Mouse (Mus musculus): ENCODE measurements around the gene Smpd3. TPM values are rescaled to one million over a fixed set of nuclear protein-coding genes. Genes with fewer than 3 reads are reported as not detected.
A peak's percentile ranks its signal among the peaks of the same experiment; 100 is the strongest.

Gene Smpd3
- total RNA-seq, 2 experiments from 2014 or later: 5.2 to 6.7 TPM

DNA sequence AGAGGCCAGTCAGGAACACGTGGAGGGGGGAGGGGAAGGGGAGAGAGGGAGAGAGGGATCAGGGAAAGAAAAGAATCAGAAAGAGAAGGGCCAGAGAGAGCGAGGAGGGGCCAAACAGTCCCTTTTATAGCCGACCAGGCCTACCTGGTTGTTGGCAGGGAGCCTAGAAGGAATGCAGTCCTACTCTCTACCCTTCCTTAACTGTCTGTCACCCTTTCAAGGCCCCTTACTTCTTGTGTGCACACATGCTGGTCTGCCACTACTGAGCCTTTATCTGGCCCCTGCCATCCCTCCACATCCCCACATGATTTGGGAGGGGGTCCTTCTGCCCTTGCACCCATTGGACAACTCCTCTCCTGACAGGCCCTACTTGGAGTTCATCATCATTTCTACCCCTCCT lies 49.1 kb downstream of the Smpd3 start:
- DNase-seq: no peak

DNA sequence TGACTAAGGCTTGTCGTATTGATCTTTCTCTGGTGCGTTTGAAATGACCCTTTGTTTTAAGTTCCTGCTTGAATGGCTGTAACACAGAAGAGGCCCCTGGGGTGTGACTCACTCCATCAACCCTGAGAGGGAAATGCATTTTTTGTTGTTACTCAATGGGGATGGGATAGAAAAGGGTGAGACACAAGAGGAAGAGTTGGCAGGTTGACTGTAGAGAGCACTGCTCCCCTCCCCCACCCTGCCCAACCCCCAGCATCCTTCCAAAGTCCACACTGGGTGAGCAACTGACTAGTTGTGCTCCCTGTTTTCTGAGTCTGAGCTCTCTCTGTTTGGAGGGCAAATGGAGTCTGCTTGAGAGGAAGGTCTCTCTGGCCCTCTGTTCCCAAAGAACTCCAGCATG lies 50.3 kb downstream of the Smpd3 start:
- DNase-seq: no peak

DNA sequence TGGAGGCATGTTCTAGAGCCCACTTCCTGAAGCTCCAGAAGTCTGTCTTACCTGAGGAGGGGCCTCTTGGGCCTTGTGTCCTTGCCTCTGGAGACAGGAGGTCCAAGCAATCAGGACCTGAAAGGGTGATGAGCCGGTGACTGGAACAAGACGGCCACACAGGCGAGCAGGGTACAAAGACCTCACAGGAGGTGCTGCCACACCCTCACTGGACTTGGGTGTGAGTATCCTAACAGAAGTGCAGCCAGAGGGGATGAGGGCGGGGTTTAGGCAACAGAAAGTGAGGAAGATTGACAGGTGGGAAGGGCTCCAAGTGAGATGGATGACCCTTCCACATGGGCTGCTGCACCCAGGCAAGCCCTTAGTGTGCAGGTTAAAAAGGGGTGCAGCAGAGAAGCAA lies 56.9 kb downstream of the Smpd3 start:
- DNase-seq: no peak

DNA sequence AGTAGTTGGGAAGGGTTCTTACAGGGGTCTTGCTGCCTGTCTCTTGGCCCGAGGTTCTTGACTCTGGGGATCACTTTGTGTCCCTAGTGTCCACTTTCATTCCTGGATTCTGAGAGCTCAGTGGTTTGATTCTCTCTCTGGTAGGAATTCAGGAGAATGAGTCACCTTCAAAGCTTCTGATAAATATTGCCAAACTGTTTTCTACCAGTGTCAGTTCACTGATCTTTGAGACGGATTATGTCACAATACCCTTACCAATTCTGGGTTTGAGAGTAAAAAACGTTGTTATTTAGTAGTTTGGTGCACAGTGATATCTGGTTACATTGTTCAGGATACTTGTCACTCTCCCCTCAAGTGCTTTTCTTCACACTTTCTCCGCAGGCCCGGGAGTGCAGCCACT lies 57.6 kb downstream of the Smpd3 start:
- DNase-seq: no peak

DNA sequence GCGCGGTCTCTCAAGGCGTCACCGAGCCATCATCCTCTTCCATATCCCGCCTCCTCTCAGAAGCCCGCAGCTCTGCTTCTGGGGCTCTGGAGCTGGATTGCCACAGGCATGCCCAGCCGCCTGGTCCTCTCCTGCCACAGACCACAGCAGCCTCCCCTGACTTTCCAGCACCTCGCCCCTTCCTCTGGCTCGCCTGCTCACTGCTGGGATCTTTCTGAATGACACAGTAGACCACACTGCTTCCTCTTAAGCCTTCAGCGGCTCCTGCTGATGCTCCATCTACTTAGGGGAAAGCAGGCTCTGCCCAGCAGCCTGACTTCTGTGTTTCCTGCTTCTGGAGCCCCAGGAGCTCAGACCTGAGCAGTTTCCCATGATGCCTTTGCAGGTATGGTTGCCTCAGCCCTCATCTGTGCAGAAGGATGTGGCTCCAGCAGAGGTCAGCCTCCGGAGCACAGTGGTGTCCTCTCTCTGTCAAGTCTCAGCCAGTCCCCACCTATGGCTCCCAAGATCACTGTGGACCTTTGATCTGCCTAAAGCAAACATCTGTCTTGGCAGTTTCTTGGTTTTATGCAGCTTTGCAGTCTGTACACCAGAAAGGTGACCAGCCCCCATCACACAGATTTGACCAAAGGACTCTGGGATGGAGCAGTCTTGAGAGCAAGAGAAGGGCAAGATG lies 59.3 kb downstream of the Smpd3 start:
- no peak for DNase-seq

DNA sequence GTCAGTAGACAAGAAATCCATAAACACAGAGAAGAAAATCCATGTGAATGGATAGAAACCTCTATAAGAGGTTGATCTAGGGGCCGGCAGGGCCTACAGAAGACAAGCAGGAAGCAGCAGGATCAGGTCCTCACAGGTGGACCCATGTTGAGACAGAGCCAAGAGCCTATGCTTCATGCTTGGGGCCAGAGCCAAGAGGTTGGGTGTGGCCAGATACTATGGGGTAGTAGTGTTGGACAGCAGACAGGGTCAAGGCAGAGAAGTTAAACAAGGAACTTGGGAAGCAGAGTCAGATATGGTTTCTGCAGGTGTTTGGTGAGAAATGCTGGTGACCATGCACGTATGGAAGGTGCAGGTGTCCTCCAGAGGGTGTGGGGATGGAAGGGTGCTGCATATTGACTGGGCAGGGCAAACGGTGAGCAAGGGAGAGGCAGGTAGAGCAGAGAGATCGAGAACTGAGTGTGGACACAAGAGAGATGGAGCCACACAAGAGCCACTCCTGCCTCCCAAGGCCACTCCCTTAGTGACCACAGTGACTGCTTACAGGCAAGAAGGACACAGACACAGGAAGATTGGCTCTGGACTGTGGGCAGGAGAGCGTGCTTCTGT lies 61.0 kb downstream of the Smpd3 start:
- DNase-seq: no peak

DNA sequence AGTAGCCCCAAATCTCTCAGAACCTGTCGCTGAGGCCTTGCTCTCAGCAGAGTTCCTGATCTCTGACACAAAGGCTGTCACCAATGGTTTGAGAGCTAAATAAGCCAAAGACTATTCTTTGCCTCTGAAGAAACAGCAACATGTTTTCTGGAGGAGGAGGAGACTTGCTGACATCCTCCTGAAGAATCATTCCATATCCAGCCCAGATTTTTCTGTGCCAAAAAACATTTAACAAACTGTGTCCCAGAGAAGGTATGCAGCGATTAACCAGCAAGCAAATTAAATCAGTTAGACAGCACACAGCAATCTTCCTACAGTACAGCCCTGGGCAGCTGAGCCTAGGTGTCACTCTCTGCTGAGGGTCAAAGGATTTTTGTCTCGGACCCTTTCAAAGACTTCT lies 64.3 kb downstream of the Smpd3 start:
- no peak for DNase-seq

DNA sequence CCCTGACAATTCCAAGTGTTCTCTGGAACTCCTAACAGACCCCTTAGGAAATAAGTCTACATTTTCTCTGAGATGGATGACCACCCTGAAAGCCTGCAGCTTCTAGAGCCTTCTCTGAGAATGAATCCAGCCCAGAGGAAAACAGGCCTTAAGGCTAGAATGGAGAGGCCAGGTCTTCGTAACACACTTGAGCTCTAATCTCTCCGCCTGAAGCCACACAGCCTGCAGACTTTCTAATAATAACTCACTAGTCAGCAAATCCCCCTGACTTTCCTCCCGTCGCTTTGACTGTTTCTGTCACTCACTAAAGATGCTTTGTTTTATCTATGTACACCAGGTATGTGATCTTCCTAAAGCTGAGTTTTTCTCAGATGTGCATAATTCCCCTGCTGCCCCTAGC lies 66.4 kb downstream of the Smpd3 start:
- DNase-seq: no peak

DNA sequence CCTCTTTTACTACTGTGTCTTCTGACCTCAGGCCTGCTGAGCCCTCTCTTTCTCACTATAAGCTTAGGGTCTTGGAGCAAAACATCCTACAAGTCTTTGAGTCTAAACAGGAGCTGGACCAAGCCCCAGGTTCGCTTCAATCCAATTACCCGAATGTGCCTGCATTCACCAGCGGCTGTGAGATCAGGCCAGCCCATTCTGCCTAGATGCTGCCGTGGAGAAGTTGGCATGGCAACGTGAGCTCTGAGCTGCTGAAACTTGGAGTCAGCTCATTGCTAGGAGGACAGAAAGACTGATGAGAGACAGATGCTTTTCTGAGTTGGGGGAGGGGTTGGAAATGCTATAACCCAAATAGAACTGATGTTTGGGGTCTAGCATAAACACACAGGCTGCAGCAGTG lies 67.0 kb downstream of the Smpd3 start:
- no peak for DNase-seq

DNA sequence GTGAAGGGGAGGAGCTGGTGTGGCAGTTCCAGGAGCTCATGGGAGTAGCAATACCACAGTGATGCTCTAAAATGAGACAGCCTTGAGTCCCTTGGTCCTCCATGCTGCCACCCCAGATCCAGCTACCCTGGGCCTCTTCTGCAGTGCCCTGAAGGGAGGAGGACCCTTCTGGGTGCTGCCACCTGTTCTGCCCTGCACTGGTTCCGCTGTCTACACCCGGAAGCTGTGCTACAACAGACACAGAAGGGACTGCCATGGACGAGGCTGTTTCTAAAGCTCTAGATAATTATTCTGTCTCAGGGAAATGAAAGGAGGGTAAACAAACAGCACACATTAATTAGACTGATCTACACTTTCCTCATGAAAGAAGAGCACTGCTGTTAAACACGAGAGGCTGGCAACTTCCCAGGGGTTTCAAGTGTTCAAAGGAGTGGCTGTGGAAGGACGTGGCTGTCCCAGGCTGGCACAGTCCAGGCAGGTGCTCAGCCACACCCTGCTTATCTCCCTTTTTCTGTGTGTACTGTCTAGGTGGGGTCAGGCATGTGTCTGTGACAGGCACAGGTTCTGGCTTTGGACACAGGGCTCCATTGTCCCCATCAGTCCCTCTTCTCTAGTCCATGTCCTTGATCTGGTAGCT lies 69.0 kb downstream of the Smpd3 start:
- no peak for DNase-seq

DNA sequence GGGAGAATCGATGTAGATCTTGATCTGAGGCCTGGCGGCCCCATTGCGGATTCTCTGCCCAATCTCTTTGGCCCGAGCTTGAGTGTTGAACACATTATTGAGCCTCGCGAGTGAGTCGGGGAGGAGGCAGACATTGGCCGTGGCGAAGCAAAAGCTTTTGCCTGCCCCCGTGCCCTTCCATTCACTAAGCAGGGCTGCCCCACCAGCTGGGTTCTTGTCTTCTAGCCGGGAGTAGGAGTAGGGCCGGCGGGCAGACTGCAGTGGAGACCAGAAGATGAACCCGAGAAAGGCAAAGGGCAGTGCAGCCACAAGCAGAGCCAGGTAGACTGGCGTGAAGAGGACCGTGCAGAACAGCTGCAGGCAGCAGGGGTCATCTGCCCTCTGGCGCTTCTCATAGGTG lies 72.4 kb downstream of the Smpd3 start:
- DNase-seq: no peak

DNA sequence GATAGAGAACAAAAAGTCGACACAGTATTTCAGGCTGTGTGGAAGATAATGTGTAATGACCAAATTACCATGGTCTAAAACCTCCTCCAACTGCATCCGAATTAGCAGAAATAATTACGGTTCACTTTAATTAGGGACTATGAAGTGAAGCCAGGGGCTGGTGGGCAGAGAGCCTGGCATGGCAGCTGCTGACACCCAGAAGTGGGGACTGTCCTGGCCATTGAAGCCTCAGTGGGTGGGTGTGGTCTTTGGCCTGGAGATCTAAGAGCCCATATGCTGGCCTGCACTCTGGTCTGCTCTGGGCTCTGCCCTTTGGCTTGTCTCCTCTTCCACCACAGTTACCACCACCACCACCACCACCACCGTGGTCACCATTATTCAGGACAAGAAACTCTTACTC lies 73.9 kb downstream of the Smpd3 start:
- no peak for DNase-seq

DNA sequence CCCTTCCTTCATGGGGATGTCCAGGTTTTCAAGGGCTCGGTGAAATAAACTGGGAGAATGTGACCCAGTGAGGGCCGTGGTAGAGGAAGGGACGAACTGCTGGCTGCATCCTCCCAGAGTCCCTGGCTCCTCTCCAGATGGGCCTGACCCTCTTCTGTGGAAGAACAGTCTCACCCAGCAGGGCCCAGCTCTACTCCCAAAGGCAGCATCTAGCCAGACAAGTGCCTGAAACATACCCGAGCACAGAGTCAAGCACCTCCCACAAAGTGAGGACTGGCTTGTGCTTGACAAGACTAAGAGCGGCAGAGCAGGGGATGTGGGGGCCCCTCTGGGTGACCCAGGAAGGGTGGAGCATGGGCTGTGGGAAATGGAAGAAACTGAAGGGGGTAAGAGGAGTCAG lies 75.4 kb downstream of the Smpd3 start:
- DNase-seq: peak; percentile 47

DNA sequence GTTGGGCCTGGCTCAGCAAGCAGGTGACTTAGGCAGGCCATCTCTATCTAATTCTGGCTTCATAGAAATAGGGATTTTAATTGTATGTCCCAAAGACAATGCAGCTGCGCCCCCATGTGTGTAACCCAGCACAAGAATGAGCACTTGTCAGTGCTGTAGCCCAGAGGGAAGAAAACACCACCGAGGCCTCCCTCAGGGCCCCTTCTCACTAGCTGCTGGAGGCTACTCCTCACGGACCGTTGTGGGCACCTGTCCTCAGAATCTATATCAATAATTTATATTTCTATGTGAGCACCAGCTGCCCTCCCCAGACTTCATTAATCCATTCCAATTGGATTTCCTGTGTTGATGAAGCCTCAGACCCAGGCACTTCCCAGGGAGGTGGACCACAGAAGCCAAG lies 76.9 kb downstream of the Smpd3 start:
- DNase-seq: no peak

DNA sequence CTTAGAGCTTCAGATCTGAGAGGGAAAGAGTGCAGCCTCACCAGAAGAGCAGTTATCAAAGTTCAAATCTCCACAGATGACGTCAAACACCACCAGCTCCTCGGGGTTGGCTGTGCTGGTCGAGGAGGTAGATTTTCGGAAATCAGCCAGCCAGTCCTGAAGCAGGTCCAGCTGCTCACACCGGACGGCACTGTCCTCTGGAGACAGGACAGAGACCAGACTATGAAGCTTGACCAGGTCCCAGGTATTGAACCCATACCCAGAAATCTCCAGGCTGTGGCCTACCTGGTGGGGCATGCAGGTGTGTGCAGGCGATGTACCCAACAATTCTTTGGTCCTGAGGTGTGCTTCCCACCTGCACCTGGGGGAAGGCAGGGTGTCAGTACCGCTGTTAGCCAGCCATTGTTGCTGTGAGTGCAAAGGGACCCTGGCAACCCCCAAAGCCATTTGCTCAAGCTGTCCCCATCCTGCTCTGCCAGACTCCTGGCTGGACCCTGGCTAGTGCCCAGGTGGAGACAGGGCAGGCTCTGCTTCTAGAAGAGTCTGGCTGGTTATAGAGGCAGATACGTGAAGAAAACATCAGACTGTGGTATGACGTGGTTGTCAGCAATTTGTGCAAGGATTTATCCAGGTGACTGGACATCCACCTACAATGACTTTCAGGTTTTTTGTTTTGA lies 78.1 kb downstream of the Smpd3 start:
- DNase-seq: no peak

DNA sequence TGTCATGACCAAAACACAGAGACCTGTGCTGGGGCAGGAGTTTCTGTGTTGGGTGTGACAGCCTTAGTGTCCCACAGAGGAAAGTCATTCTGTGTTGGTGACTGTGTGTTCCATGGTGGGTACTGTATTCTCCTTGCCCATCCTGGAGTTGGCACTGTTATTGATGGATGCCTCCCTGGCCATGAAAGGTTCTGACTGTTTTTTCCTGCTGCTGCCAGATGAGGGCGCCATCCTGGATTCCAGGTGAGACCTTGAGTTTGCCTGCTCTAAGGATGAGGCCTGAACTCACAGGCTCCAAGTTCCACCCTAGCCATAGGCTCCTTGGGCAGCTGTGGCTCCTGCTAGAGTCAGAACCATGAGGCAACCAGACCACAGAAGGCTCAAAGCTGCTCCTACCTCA lies 79.6 kb downstream of the Smpd3 start:
- peak; percentile 32 for DNase-seq

DNA sequence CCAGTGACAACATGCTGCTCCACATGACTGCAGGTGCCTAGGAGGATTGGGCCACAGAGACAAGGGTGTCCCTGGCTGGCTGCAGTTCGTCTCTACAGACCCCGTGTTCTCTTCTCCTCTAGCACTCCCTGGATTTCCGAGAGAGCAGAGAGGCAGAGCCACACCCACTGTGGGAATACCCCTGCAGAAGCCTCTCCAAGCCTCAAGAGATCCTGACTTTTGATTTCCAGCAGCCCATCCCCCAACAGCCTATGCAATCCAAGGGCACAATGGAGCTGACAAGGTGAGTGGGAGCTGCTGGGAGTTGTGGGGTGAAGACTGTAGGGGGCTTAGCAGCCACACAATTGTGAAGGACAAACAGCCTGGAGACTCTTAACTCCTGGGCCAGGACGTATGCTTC lies 87.6 kb downstream of the Smpd3 start:
- DNase-seq: no peak

DNA sequence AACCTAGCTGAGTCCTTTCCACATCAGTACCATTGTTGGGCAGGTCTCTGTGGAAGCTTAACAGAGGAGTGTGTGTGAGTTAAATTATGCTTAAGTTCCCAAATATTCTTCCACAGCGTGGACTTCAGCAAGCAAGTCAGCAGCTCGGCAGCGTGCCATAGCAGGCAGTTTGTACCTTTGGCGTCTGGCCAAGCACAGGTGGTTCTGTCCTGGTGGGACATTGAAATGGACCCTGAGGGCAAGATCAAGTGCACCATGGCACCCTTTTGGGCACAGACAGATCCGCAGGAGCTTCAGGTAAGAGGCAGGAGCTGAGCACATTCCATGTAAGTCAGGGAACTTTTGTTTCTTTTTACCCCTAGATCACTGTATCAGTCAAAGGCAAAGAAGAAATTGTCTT lies 100.7 kb downstream of the Smpd3 start:
- DNase-seq: no peak

DNA sequence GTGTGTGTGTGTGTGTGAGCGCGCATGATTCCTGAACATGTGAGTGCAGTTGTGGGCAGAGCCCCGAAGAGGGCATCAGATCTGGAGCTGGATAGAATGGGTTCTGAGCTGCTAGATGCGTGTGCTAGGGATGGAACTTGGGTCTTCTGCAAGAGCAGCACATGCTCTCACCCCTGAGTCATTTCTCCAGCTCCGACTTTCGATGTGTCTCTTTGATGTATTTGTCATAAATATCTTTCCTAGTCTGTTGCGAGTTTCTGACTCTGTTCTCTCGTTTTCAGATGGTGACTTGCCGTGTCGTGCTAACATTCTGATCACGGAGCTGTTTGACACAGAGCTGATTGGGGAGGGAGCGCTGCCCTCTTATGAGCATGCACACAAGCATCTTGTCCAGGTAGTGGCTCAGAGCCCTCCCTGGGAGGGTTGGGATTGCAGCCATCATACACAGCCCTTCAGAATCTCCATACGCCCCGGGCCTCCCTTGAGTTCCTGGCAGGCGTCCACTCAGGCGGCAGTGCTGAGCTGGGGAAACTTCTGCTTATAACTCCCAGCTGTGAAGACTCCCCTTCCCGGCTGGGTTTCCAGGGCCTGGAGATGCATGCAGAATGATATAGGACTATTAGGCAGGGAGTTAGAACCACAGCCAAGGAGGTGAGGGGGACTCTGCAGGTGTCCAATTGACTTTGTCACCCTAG lies 103.1 kb downstream of the Smpd3 start:
- peak; percentile 49 for DNase-seq

DNA sequence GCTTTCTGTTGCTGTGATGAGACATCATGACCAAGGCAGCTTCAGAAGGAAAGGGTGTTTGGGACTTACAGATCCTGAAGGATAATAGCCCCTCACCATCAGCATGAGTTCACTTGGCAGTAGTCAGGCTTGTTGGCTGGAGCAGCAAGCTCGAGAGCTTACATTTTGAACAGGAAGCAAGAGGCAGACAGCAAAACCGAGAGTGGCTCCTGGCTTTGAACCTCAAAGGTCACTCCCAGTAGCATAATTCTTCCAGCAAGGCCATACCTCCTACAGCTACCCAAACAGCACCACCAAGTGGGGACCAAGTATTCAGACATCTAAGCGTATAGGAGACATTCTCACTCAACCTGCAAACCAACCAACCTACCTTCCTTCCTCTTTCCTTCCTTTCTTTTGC lies 105.0 kb downstream of the Smpd3 start:
- no peak for DNase-seq

DNA sequence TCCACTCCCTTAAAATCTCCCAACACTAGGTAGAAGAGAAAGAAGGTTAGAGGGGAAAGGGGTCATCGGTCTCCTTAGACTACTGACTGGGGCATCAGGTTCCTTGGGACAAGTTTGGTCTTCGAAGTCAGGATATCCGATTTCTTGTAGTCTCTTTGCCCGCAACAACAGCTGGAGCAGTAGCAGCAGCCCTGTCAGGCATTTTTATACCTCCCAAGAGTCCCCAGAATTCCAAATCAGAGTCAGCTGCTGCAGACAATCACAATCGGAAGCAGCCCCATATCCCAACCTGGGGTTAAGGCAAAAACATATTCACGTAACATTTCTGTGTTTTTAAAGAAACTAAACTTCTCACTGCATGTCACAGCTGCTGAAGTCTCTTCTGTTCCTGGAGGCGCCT lies 106.3 kb downstream of the Smpd3 start:
- DNase-seq: no peak

DNA sequence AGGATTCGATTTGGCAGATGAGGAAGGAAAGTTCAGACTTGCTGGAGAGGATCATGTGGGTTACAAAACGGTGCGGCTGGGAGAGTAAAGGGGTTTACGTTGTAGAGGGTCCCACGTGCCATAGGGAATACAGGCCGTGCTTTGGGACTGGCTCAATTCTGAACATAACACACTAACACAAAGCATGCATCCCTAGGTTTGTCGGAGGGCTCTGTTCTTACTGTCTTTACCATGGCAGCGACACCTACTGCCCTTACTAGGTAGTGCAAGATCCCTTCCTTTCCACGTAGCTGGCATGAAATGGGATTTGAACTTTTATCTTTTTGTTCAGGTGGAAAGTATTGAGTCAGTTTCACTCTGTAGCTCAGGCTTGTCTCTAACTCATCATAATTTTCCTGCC lies 111.2 kb downstream of the Smpd3 start:
- DNase-seq: peak; percentile 68

DNA sequence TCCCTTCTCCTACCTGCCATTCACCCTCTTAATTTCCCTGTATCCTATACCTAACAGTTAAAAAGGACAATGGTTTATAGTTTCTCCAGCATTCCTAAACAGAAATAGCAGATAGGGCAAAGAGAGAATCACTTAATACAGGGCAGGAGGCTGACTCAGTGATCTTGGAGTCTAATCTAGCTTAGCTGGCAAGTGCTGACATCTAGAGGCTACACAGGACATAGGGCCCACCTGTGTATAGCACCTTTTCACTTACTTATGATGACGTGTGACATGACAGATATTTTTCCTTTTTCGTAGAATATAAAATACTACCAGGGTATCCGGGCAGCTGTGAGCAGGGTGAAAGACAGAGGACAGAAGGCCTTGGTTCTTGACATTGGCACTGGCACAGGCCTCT lies 118.2 kb downstream of the Smpd3 start:
- no peak for DNase-seq

All from heart, postnatal 4 days (tissue).